Mouse (Mus musculus): ENCODE measurements around the gene 1190005I06Rik. TPM values are rescaled to one million over a fixed set of nuclear protein-coding genes. Genes with fewer than 3 reads are reported as not detected.

1190005I06Rik gene
- polyA plus RNA-seq, 1 experiment = not detected

GRCm38 (mm10) chr8:120672626-120673229 is 25.3 kb upstream of the 1190005I06Rik start:
- H3K27ac ChIP-seq (ENCODE audit: insufficient read depth, low read depth, low read length) = no peak overlapping the region
- no peak overlapping the region for H3K4me3 ChIP-seq (ENCODE audit: insufficient read depth, low read depth, low read length)
- peaks cover 27% of the 10 kb centered on the region for H3K4me1 ChIP-seq (ENCODE audit: control insufficient read depth, insufficient read depth, low read length)
- TF ChIP-seq POLR2A (IDR thresholded peaks at IDR 0.05; ENCODE audit: insufficient read depth, low read depth, low read length) (no peak), CTCF (IDR thresholded peaks at IDR 0.05; ENCODE audit: insufficient read depth, low read depth, low read length) (no peak)
- WGBS = 89% methylated on average over 16 of the region's 16 CpGs

DNA sequence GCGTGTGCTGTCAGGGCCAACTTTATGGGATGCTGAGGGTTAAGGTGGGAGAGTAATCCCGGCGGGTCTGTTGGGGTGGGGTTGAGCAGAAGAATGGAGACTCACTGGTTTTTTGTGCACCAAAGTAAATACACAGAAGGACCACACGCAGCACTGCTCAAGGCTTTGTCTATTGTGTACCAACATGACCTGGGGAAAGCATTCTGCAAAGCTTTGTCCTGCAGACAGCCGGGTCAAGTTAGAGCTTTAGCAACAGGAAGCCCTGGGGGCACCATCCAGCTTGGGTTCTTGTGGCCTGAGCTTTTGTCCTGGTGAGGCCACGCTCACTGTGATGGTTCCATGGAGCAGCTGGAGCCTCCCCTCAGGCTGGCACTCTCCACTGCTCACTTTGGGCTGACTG is 24.3 kb upstream of the 1190005I06Rik start:
- no peak overlapping the region for H3K27ac ChIP-seq (ENCODE audit: insufficient read depth, low read depth, low read length)
- 30% methylated on average over 6 of the region's 6 CpGs for WGBS
- no peak overlapping the region for H3K4me3 ChIP-seq (ENCODE audit: insufficient read depth, low read depth, low read length)
- peaks cover 30% of the 10 kb centered on the region for H3K4me1 ChIP-seq (ENCODE audit: control insufficient read depth, insufficient read depth, low read length)
- TF ChIP-seq CTCF (IDR thresholded peaks at IDR 0.05; ENCODE audit: insufficient read depth, low read depth, low read length) = no peak
- no peak for TF ChIP-seq POLR2A (IDR thresholded peaks at IDR 0.05; ENCODE audit: insufficient read depth, low read depth, low read length)

GRCm38 (mm10) chr8:120668374-120668905 is 21.0 kb upstream of the 1190005I06Rik start, which contains the start of gene Emc8:
Gene Emc8, minus strand, starts transcription at chr8:120668573.
- H3K4me1 ChIP-seq (ENCODE audit: control insufficient read depth, insufficient read depth, low read length) = peaks cover 54% of the 10 kb centered on the region
- WGBS = 1% methylated on average over 51 of the region's 51 CpGs
- peak within 1 kb of the TSS; percentile 65 for H3K4me3 ChIP-seq (ENCODE audit: insufficient read depth, low read depth, low read length)
- peak within 1 kb of the TSS; percentile 76 for H3K27ac ChIP-seq (ENCODE audit: insufficient read depth, low read depth, low read length)
- TF ChIP-seq POLR2A (IDR thresholded peaks at IDR 0.05; ENCODE audit: insufficient read depth, low read depth, low read length) (no peak), CTCF (IDR thresholded peaks at IDR 0.05; ENCODE audit: insufficient read depth, low read depth, low read length) (no peak)

GRCm38 (mm10) chr8:120667561-120668373 is 20.3 kb upstream of the 1190005I06Rik start, which contains the start of the genes Gm27021 and Cox4i1:
Gene Gm27021, minus strand, starts transcription at chr8:120668079.
Gene Cox4i1, plus strand, starts transcription at chr8:120668222.
- TF ChIP-seq CTCF (IDR thresholded peaks at IDR 0.05; ENCODE audit: insufficient read depth, low read depth, low read length) = no peak
- peak; percentile 90 for TF ChIP-seq POLR2A (IDR thresholded peaks at IDR 0.05; ENCODE audit: insufficient read depth, low read depth, low read length)
- Histone ChIP-seq H3K4me3 (ENCODE audit: insufficient read depth, low read depth, low read length) (peak within 1 kb of the TSS; percentile 65), H3K4me1 (ENCODE audit: control insufficient read depth, insufficient read depth, low read length) (peaks cover 52% of the 10 kb centered on the region), H3K27ac (ENCODE audit: insufficient read depth, low read depth, low read length) (peak within 1 kb of the TSS; percentile 76)
- under 1% methylated on average over 104 of the region's 105 CpGs for WGBS

- peak overlapping the region; percentile 65 for H3K4me3 ChIP-seq (ENCODE audit: insufficient read depth, low read depth, low read length)
- WGBS = 4% methylated on average over 17 of the region's 17 CpGs
- H3K27ac ChIP-seq (ENCODE audit: insufficient read depth, low read depth, low read length) = no peak overlapping the region; the same call in 1 of the 2 replicates
- H3K4me1 ChIP-seq (ENCODE audit: control insufficient read depth, insufficient read depth, low read length) = peaks cover 46% of the 10 kb centered on the region
- TF ChIP-seq POLR2A (IDR thresholded peaks at IDR 0.05; ENCODE audit: insufficient read depth, low read depth, low read length) (no peak), CTCF (IDR thresholded peaks at IDR 0.05; ENCODE audit: insufficient read depth, low read depth, low read length) (no peak)
Measured at GRCm38 (mm10) chr8:120666807-120667470, 19.5 kb upstream of the 1190005I06Rik start.

GRCm38 (mm10) chr8:120665726-120666455 is 18.5 kb upstream of the 1190005I06Rik start:
- 51% methylated on average over 3 of the region's 3 CpGs for WGBS
- Histone ChIP-seq H3K4me1 (ENCODE audit: control insufficient read depth, insufficient read depth, low read length) (peaks cover 38% of the 10 kb centered on the region), H3K4me3 (ENCODE audit: insufficient read depth, low read depth, low read length) (0 out of 2 replicates have a peak overlapping the region, but pooled peaks have one; percentile 2), H3K27ac (ENCODE audit: insufficient read depth, low read depth, low read length) (no peak overlapping the region)
- TF ChIP-seq CTCF (IDR thresholded peaks at IDR 0.05; ENCODE audit: insufficient read depth, low read depth, low read length) = no peak
- no peak for TF ChIP-seq POLR2A (IDR thresholded peaks at IDR 0.05; ENCODE audit: insufficient read depth, low read depth, low read length)

- Histone ChIP-seq H3K4me1 (ENCODE audit: control insufficient read depth, insufficient read depth, low read length) (peaks cover 29% of the 10 kb centered on the region), H3K27ac (ENCODE audit: insufficient read depth, low read depth, low read length) (no peak overlapping the region), H3K4me3 (ENCODE audit: insufficient read depth, low read depth, low read length) (no peak overlapping the region)
- WGBS = 63% methylated on average over 6 of the region's 6 CpGs
- TF ChIP-seq CTCF (IDR thresholded peaks at IDR 0.05; ENCODE audit: insufficient read depth, low read depth, low read length) = no peak
- no peak for TF ChIP-seq POLR2A (IDR thresholded peaks at IDR 0.05; ENCODE audit: insufficient read depth, low read depth, low read length)
Measured at GRCm38 (mm10) chr8:120664566-120664965, 17.1 kb upstream of the 1190005I06Rik start.

- Histone ChIP-seq H3K4me3 (ENCODE audit: insufficient read depth, low read depth, low read length) (no peak overlapping the region), H3K4me1 (ENCODE audit: control insufficient read depth, insufficient read depth, low read length) (peaks cover 24% of the 10 kb centered on the region), H3K27ac (ENCODE audit: insufficient read depth, low read depth, low read length) (no peak overlapping the region)
- TF ChIP-seq CTCF (IDR thresholded peaks at IDR 0.05; ENCODE audit: insufficient read depth, low read depth, low read length) (no peak), POLR2A (IDR thresholded peaks at IDR 0.05; ENCODE audit: insufficient read depth, low read depth, low read length) (no peak)
- 64% methylated on average over 8 of the region's 8 CpGs for WGBS
Measured at GRCm38 (mm10) chr8:120657415-120657814, 10.0 kb upstream of the 1190005I06Rik start.

Data from olfactory bulb, adult 2 months (tissue).